Comparison of ENCODE assay signal across 9 mouse cellular contexts in genomic region chr11:11850476-11851267, GRCm38 (mm10). TPM values are rescaled to one million over a fixed set of nuclear protein-coding genes. Genes with fewer than 3 reads are reported as not detected.
DNase-seq lines count a peak whose midpoint lies in the region; ATAC-seq lines count a peak whose summit lies in the region.
"Had no signal": no experiment of that assay in that cellular context is flagged by ENCODE, and none has a peak within 500 bp of the region (broad histone marks: within the 10 kb centered on the region; RNA-seq: fewer than 3 reads in every experiment).

No protein-coding gene starts in this region.

- DNase-seq in heart, postnatal 25 days (ENCODE audit: low spot score) = no peak
- DNase-seq in embryonic facial prominence, embryonic 10.5 days (ENCODE audit: low spot score) = no peak
- peak; percentile 49 for DNase-seq in gastrocnemius, postnatal 25 days
- DNase-seq in natural killer cell, adult 2 months (ENCODE audit: low spot score in 2 of 2) = no peak
- DNase-seq in spleen, postnatal 36 days (ENCODE audit: low spot score in 2 of 2) = no peak
- DNase-seq: lung, postnatal 14 days; thymus, postnatal 25 days had no signal

- peak overlapping the region; percentile 69 for H3K27ac ChIP-seq in heart, embryonic 13.5 days (replicated peaks)
- peak overlapping the region; percentile 76 for H3K27ac ChIP-seq in embryonic facial prominence, embryonic 10.5 days (replicated peaks)
- H3K27ac ChIP-seq in midbrain, embryonic 12.5 days (replicated peaks) = peak overlapping the region; percentile 58

- no peak overlapping the region for H3K4me2 ChIP-seq in heart, embryonic 13.5 days
- H3K4me2 ChIP-seq in midbrain, embryonic 12.5 days (replicated peaks) = no peak overlapping the region

- H3K9ac ChIP-seq in heart, embryonic 13.5 days = no peak overlapping the region
- H3K9ac ChIP-seq in midbrain, embryonic 12.5 days (replicated peaks) = no peak overlapping the region

- intact Hi-C loops in heart, postnatal 25 days (cut with DNase I) = no loop called here

- no peak overlapping the region for H3K4me3 ChIP-seq in heart, embryonic 13.5 days
- H3K4me3 ChIP-seq in embryonic facial prominence, embryonic 10.5 days = no peak overlapping the region
- H3K4me3 ChIP-seq in midbrain, embryonic 12.5 days = no peak overlapping the region

- no peaks in the 10 kb centered on the region for H3K36me3 ChIP-seq in heart, embryonic 13.5 days
- H3K36me3 ChIP-seq in embryonic facial prominence, embryonic 10.5 days (replicated peaks) = no peaks in the 10 kb centered on the region
- no peaks in the 10 kb centered on the region for H3K36me3 ChIP-seq in midbrain, embryonic 12.5 days

- 34% methylated on average over 6 of the region's 6 CpGs for WGBS in heart, embryonic 13.5 days
- 63% methylated on average over 6 of the region's 6 CpGs for WGBS in embryonic facial prominence, embryonic 10.5 days
- 56% methylated on average over 6 of the region's 6 CpGs for WGBS in midbrain, embryonic 12.5 days

- H3K4me1 ChIP-seq in heart, embryonic 13.5 days = peaks cover 47% of the 10 kb centered on the region
- H3K4me1 ChIP-seq in embryonic facial prominence, embryonic 10.5 days = peaks cover 47% of the 10 kb centered on the region
- peaks cover 17% of the 10 kb centered on the region for H3K4me1 ChIP-seq in midbrain, embryonic 12.5 days

- H3K27me3 ChIP-seq in heart, embryonic 13.5 days (replicated peaks) = no peaks in the 10 kb centered on the region
- no peaks in the 10 kb centered on the region for H3K27me3 ChIP-seq in embryonic facial prominence, embryonic 10.5 days (replicated peaks; ENCODE audit: low read depth, poor library complexity, severe bottlenecking)
- no peaks in the 10 kb centered on the region for H3K27me3 ChIP-seq in midbrain, embryonic 12.5 days

- ATAC-seq in heart, embryonic 13.5 days (ENCODE audit: extremely low read depth, insufficient number of reproducible peaks, low FRiP score, low TSS enrichment) = no peak; the same call in 1 of the 2 replicates
- no peak for ATAC-seq in midbrain, embryonic 12.5 days (ENCODE audit: low FRiP score, low read depth)

- no peaks in the 10 kb centered on the region for H3K9me3 ChIP-seq in heart, embryonic 13.5 days
- H3K9me3 ChIP-seq in embryonic facial prominence, embryonic 10.5 days = no peaks in the 10 kb centered on the region
- H3K9me3 ChIP-seq in midbrain, embryonic 12.5 days = no peaks in the 10 kb centered on the region

RNA-seq across cellular contexts. Expression of gene Fignl1, which starts 41.9 kb away (rescaled TPM):
- polyA plus RNA-seq in heart, embryonic 13.5 days (2015; fragmentation: Nextera tagmentation; extraction: Ambion mirVana) = 52.9 and 58.7 TPM in 2 replicates
- under 1 TPM; 0.59 to 0.60 TPM for total RNA-seq in heart, postnatal 25 days (2021)
- 105 and 112 TPM in 2 replicates for polyA plus RNA-seq in embryonic facial prominence, embryonic 10.5 days (2016; fragmentation: Nextera tagmentation; extraction: Ambion mirVana)
- total RNA-seq in gastrocnemius, postnatal 25 days (2021) = under 1 TPM; 0.51 to 0.54 TPM
- 58.1 and 58.5 TPM in 2 replicates for polyA plus RNA-seq in midbrain, embryonic 12.5 days (2016; fragmentation: Nextera tagmentation; extraction: Ambion mirVana)

RNA-seq across cellular contexts. Expression of gene Ddc, which starts 47.3 kb away (rescaled TPM):
- polyA plus RNA-seq in heart, embryonic 13.5 days (2015; fragmentation: Nextera tagmentation; extraction: Ambion mirVana) = 64.6 and 78.2 TPM in 2 replicates
- total RNA-seq in heart, postnatal 25 days (2021) = 1 to 10 TPM; 2.5 TPM
- polyA plus RNA-seq in embryonic facial prominence, embryonic 10.5 days (2016; fragmentation: Nextera tagmentation; extraction: Ambion mirVana) = 6.9 and 8.8 TPM in 2 replicates
- 1 to 10 TPM in 1 of 2 experiments, under 1 TPM in 1; 0.94 to 2.5 TPM for total RNA-seq in gastrocnemius, postnatal 25 days (2021)
- 18.7 and 26.2 TPM in 2 replicates for polyA plus RNA-seq in midbrain, embryonic 12.5 days (2016; fragmentation: Nextera tagmentation; extraction: Ambion mirVana)
